Mouse (Mus musculus) spleen, postnatal 14 days (tissue): ENCODE measurements around the gene Cntnap2.
"Not testable (repeated sequence)": the region's sequence is repeated elsewhere in the genome, so short reads cannot be mapped to it uniquely, and the experiment has no call there.

ENCODE experiments used
- DNase-seq, 2 experiments: peaks; one replicate each; pipeline ENCODE4 v3.0.0; 2021 to 2022; ENCODE audit warnings: low spot score in 2 of 2

The Cntnap2 gene

DNA sequence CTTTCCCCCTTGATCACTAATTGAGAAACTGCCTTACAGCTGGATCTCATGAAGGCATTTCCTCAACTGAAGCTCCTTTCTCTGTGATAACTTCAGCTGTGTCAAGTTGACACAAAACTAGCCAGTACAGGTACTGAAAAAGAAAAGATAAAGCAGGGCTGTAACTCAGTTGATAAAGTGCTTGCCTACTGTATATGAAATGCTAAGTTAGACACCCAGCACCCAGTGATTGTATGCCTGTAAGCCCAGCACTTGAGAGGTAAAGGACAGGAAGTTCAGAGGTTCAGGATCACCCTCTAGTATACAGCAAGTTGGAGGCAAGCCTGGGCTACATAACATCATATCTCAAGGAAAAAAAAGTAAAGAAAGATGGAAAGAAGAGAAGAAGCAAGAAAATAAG, 2182.2 kb downstream of the Cntnap2 start:
- no peak for DNase-seq

DNA sequence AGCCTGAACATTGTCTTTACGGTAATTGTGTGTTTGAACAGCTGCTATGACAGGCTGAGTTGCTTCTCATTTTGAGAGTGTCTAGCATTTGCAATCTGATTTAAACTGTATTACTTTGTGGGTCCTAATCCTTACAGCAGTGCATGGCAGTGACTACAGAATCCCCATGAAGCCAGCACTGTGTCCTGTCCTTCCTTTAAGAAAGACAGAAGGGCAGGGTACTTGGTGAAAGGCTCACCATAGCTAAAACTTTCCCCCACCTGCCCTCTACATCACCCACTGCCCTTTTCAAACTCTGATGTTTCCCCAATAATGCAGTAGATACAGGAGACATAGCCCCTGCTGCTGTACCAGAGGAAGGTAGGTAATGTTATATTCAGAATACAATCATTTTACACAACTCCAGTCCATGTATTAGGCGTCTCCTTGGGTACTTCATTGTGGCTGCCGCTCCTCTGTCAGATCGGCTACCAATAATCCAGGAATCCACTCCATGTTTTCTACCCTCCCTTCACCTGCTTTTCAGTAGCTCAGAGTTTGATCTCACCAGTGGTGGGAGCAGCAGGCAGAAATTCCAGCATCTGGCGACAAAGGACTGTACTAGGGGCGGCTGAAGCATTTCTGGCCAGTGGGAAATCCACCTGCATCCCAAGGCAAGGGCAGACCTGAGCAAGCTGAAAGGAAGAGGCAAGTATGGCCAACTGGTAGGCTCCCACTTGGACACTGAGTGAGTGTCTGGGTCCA, 2184.9 kb downstream of the Cntnap2 start:
- no peak for DNase-seq

DNA sequence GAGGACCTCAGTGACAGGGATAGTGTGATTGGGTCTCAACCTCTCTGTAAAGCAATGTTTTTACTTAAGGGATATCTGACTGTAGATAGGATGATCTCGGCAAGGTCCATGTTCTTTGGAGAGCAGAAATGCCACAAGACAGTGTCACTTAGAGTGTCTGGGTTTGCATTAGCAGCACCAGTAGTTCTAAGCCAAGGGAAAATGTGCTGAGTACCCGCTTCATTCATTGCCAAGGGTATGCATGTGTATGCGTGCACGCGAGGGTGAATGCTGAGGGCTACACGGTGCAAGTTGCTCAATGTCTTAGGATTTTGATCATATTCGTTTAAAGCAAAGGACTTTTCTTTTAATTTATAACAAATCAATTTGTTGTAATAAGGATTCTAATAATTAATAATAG, 2185.5 kb downstream of the Cntnap2 start:
- DNase-seq = no peak

DNA sequence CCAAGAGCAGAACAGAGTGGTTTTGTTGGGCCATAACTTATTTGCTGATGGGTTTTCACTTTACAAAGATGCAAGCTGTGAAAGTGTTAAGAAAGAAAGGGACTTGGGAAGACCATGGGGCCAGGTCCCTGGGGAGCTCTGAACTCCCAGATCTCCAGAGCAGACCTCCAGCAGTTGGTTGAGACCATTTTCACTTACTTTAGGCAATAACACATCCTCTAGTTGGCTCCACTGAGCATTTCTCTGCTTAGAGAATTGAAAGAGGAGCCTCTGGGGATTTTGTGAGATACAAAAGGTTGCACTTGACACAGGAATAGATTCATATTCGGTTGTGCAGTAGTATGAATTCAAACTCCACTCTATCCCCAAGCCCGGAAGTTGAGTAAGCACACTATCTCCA, 2196.1 kb downstream of the Cntnap2 start:
- DNase-seq = no peak

DNA sequence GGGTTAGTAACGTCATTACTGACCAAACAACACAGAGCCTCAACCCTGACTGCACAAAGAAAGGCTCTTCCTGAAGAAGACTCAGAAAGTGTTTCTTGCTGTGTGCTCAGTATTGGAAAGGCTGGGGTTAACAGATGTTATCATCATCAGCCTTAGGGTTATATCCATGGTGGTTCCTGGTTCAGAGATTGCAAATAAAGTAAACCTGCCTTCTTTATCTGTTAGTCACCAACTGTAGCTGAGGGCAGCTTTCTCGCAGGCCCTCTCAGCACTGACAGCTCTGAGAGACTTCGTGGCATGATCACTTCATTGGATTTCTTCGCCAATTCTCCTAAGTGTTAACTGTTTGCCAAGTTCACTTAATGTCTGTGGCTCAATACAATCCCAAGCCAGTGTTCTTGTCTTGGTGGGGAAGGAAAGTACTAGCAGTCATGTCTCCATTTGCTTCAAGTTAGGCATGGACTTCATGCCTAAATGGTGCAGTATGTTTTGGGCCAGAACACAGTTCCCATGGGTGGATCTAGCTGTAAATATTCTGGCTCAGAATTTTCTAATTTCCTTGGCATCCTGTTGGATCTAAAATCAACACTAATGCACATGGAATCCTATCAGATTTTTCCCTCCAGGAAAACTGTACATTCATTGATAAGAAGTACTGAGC, 2197.2 kb downstream of the Cntnap2 start:
- no peak for DNase-seq

DNA sequence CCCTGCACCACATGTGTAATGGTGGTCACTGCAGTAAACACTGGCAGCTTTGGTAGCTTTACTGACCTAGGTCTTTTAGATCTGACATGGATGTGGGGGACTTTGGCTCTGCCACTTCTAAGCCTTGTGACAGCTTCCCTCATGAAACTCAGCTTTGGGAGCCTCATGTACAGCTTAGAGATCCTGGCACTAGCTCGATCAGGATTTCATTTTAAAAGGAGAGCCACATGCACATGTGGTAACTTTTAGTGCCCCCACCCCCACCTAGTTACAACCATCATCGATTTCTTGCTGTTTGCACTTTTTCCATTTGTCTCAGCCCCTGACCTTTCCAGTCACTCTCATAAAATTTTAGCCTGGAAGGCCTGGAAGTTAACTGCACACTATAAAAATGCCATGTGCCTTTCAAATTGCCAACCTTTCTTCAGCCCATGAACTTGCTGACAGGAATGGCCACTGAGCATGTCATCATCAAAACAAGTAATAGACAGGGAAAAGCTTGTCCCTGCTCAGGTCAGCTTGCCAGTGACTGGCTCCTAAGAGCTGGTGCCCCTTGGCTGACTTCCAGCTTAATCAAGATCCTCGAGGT, 2197.9 kb downstream of the Cntnap2 start:
- no peak for DNase-seq

DNA sequence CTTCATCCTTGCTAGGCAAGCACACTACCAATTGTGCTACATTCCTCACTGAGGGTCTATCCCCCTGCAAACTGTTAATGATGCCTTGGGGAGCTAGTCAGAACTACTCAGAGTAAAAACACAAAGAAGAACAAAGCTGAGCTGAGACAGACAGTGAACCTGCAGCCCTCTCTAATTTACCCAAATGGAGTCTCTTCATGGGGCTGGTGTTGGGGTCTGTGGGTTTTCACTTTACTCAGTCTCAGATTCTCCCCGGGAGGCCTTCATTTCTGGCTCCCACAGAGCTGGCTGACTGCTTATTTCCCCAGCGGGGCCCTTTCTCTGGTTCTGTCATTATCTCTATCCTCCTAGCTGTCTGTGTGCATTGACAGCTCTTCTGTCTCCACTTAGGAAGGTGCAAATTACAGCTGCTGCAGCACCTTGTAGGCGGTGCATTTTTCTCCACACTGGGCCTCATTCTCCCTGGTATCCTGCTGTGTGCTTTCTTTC, 2200.5 kb downstream of the Cntnap2 start:
- DNase-seq = no peak

DNA sequence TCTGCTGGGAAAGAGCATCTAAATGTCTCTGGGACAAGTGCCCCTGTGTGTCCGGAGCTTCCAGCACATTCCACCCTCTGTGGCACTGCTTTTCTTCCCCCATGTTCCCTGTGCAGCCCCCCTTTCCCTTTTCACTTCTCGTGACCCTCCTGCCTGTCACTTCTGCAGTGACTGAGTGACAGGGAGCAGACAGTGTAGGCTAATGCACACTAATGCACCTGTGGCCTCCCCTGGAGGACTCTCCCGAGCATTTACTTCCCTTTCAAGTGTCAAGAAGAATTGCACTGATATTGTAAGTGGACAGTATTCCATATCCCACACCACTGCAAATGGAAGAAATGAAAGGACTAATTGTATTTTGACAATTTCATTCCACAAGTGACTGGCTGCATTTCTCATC, 2208.1 kb downstream of the Cntnap2 start:
- no peak for DNase-seq

DNA sequence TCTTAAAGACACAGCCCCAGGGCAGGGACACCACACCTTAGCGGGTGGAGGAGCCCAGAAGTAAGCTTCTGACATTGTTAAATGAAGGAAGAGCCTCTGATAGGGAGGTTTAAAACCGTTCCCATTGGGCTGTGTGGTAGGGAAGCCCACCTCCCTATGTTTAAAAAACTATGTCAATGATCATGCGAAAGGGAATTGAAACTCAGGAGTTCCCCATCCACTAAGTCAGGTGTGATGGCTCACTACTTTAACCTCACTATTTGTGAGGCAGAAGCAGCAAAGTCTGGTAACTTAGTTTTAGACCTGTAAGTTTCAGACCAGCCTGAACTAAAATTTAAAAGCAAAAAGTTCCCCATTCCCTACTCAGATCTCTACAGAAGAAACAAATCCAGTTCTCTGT, 2210.3 kb downstream of the Cntnap2 start:
- no peak for DNase-seq

DNA sequence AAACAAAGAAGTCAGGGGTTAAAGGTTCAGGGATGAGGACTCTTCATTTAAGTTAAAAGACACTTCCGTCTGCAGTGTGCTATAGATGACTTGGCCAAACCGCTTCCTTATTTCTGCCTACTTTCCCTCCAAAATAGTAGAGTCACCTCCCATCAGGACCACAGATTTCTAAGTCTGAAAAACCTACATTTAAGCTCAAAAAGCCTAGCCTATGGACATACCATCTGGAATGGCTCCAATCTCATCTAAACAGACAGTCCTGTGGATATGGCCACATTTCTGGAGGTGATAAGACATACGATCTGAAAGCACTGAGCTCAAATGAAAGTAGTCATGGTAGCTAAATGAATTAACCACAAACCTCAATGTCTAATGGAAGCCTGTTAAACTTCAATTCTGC, 2212.4 kb downstream of the Cntnap2 start:
- no peak for DNase-seq

DNA sequence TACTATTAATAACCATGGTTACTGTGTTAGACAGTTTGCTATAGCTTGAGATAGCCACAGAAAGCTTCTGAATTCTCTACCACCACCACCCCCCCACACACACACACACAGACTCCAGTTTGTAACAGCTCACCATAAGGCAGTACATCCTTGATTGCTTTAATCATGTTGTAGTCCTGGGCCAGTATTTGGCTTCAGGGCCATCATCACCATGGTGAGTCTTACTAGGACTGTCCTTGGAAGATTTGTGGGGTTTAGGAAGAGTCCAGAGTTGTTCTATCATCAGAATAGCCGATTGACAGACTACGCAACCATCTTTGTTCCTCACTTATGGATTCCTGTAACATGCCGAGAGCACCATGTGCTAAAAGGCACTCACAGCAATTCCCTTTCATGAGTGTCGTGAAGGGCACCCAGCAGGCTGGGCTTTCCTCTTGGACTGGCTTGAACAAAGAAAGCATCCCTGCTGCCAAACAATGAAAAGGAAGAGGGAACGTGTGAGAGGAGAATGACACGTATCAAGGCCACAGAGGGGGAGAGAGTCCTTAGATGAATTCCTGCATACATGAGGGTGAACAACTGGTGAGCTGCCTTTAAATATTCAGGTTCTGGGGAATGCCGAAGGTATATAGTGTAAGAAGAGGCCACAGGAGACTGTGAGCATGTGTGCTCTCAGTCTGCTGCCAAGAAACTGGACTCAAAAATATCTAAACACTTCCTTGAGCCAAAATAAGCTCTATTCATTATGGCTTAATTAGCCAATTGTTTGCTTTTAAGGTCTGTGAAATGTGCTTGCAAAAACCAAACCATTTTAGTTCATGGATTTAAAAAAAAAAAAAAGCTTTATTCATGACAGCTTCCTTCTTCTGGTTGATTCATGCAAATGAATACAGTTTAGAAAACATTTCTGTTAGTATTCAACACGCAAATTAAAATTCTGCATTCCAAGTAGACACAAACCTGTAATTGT, 2213.7 kb downstream of the Cntnap2 start:
- no peak for DNase-seq

DNA sequence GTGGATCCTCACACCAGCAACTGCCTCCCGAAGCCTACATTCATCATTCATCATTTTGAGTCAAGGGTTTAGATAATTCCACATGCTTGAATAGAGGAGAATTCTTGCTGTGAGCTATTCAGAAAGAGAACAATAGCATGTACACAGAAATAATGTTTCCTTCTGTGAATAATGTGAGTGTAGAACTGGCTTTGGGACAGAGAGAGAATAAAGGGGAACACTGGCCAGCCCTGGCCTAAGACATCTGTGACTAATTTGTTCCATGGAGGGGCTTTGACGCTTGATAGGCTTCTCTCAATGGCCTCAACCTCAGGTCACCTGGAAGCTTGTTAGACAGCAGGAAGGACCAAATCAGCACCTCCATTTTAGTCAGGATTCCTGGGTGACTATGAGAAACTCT, 2215.9 kb downstream of the Cntnap2 start:
- DNase-seq = no peak

DNA sequence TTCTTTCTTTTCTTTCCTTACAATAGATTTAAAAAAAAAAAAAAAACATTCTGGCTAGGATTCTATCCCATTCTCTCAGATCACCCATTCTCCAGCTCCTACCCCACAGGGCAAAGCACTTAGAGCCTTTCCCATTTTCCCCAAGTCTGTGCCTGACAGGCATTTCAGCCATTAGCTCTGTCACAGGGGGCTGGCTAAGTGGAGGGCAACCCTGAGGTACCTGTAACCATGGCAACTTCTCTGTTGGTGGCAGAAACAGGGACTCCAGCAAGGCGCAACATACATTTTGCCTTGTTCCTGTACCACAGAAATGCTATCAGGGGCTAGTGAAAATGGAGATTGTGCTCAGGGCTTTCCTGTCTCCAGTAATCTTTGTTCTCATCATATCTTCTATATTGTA, 2220.0 kb downstream of the Cntnap2 start:
- DNase-seq = no peak

DNA sequence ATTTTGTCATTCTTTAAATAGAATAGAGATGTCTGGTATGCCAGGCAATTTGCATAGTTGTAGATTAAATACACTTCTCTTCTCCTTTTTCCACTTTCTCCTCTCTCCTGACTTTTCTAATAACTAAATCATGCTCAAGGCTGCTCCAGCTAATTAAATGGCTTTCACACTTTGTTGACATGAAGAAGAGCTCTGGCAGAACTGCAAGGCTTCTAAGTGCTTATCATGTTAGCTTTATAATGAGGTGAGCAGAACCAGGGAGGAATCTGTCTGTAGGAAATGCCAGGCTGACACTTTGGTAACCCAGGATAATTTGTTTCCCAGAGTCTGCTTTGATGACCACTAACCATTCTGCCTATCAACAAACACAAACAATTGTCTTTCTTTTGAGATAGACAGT, 2222.4 kb downstream of the Cntnap2 start:
- DNase-seq = no peak

DNA sequence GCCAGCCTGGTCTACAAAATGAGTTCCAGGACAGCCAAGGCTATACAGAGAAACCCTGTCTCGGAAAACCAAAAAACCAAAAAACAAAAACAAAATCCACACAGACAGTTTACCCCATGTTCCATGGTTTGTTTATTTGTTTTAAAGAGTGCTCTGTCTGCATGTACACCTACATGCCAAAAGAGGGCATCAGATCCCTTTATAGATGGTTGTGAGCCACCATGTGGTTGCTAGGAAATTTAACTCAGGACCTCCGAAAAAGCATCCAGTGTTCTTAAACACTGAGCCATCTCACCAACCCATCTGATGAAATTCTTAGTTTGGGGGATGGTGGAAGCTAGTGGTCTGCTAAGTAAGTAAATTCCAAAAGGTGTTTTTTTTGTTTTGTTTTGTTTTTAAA, 2225.6 kb downstream of the Cntnap2 start:
- no peak for DNase-seq

DNA sequence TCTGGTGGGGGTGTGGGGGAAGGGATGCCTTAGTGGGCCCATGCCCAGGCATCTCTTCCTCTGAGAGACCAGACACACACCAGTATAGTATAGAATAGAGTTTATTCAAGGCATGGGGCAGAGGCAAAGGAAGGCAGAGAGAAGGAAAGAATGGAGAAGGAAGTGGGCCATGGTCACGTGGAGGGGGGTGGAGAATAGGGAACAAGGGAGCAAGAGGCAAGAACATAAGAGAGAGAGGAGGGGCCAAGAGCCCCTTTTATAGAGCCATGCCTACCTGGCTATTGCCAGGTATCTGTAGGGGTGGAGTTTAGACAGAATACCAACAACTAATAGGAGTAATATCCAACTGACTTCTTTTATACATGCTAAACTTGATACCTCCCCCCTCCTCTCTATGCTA, 2226.6 kb downstream of the Cntnap2 start:
- DNase-seq = no peak

DNA sequence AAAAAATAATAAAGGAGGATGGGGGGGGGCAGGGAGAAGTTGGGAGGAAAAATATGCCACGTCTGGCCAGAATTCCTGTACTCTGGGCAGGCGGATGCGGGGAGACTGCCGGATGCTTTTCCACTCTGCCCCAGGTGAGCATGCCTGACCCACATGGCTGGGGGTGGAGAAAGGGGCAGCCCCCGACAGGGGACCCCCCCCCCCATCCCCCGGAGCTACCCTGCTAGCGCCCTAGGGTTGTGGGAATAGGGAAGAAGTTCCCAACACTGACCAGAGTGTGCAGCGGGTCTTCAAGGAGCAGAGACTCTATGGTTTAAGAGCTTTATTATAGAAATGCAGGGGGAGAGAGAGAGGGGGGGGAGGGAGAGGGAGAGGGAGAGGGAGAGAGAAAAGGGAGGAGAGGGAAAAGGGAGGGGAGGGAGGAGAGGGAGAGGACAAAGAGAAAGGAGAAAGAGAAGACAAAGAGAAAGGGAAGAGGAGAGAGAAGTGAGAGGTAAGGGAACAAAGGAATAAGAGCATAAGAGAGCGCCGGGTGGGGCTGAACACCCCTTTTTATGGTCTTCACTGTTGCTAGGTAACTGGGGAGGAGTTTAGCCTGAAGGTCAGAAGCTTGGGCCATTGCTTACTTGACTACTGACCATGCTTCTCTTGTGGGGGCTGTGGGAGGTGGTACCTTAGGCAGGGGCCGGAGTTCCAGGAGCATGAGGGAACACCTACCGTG, 2227.2 kb downstream of the Cntnap2 start:
- not testable (repeated sequence) for DNase-seq

DNA sequence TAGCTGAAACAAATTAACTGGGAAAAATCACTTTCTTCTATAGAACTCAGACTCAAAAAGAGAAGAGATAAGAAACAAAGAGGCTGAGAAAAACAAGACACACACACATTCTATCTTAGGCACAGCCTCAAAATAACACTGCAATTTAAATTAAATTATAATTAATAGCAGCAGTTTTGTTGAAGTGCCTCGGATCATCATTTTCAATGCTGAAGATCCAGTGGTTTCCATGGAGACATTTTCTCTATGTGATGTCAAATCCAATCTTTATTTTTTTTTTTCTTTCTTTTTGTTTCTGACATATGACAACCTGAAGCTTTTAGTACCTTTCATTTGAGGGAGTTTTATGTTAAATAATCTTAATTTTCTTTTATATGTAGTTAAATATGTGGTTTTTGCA, 2228.6 kb downstream of the Cntnap2 start:
- DNase-seq = no peak

DNA sequence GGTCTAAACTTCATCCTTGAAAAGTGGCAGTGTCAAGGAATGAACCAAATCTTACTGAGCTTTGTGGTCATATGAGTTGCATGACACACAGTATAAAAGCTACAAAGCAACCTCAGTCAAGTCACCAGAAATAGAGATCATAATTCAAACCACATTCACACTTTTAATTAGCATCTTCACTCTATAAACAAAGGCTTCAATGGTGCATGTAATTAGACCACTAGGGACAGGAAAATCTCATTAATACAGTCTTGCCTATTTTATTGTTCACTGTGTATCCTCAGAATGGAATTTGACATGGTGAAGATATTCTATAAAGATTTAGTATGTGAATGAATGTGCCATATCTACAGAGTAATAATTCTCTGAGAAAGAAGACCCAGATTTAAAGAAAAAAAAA, 2232.8 kb downstream of the Cntnap2 start:
- no peak for DNase-seq

DNA sequence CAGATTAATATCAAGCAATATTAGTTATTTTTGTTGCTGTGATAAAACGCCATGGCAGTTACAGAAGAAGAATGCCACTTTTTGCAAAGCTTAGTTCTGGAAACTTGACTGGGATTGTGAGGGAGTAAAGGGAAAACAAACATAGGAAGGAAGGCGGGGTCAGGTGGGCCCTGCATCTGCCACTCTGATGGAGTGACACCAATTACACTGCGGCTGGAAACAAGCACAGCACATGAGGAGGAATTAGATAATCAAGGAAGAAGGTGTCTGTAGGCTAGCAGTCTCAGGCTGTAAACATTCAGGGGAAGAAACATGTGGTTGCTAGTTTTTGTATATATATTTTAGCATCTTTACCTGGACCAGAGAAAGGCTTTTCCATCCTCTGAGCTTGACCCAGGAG, 2233.3 kb downstream of the Cntnap2 start:
- no peak for DNase-seq

DNA sequence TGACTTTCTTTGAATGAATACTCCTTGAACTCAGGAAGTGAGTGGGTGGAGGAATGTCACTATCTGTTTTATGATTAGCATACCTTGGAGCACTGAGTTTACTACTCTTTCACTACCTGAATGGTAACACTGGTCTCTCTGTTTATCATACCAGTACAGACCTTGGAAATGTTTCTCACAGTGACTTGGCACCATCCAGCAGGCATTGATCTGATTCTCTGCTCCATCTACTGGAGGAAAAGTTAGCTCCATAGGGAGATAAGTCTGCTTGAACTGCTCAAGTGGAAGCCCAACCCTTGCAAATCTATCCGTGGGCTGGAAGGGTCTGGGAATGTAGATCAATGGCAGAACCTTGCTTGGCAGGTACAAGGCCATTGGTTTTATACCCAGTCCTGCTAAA, 2235.3 kb downstream of the Cntnap2 start:
- DNase-seq = no peak
